Mouse (Mus musculus) CH12.LX (cell line): ENCODE measurements at regions not wholly inside any gene's neighbourhood (a gene's known extent, or its start where the extent isn't known, plus 50 kb on each side); places are given as distances from the start of the nearest gene placed in this dataset.

Experiments used
- CHD2 ChIP-seq: IDR thresholded peaks from 2 replicates; pipeline ENCODE4 v1.6.1; 2011; ENCODE audit warnings: low read length, improper control_type of control experiment
- EP300 ChIP-seq: IDR thresholded peaks from 2 replicates; pipeline ENCODE4 v1.6.1; 2011; ENCODE audit warnings: low read length, improper control_type of control experiment
- IRF4 ChIP-seq: IDR thresholded peaks from 2 replicates; pipeline ENCODE4 v1.6.1; 2014; ENCODE audit warnings: low read depth, mild to moderate bottlenecking, inconsistent platforms, low read length, improper control_type of control experiment
- KAT2A ChIP-seq: IDR thresholded peaks from 2 replicates; pipeline ENCODE4 v1.6.1; 2012; ENCODE audit warnings: low read length, improper control_type of control experiment, inconsistent platforms; ENCODE audit not compliant: insufficient replicate concordance
- MAX ChIP-seq: IDR thresholded peaks from 2 replicates; pipeline ENCODE4 v1.6.1; 2011; ENCODE audit warnings: low read length, improper control_type of control experiment
- RCOR1 ChIP-seq: conservative IDR thresholded peaks from 2 replicates; pipeline ENCODE4 v1.6.1; 2012; ENCODE audit warnings: low read depth, mild to moderate bottlenecking, inconsistent platforms, low read length, improper control_type of control experiment
- USF1 ChIP-seq: IDR thresholded peaks from 2 replicates; pipeline ENCODE4 v1.6.1; 2014; ENCODE audit warnings: low read depth, mild to moderate bottlenecking, inconsistent platforms, low read length, improper control_type of control experiment
- USF2 ChIP-seq: conservative IDR thresholded peaks from 2 replicates; pipeline ENCODE4 v1.6.1; 2011; ENCODE audit warnings: low read depth, low read length, improper control_type of control experiment
- ZC3H11A ChIP-seq: IDR thresholded peaks from 2 replicates; pipeline ENCODE4 v1.6.1; 2012; ENCODE audit warnings: low read depth, mild to moderate bottlenecking, inconsistent platforms, low read length, improper control_type of control experiment

DNA sequence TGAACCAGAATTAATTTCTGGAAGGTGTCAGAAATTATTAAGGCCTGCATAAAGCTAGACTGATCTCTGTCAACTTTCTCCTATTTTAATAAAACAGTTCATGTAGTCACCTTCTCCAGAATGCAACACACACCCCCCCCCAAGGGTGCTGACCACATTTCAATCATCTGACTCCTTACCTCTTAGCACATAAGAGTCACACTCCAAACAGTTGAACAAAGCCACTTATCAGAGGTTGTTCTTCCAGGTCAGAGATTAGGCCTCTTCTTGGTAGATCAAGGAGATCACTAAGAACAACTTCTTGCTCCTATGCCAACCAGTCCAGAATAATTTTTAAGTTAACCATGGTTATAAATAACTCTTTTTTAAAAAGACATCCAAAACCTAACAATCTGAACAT lies 86.0 kb upstream of the 2610301B20Rik start:
- no peak for TF ChIP-seq ZC3H11A
- no peak for TF ChIP-seq EP300
- TF ChIP-seq CHD2: no peak
- TF ChIP-seq IRF4: no peak
- TF ChIP-seq MAX: no peak
- TF ChIP-seq RCOR1: no peak
- TF ChIP-seq USF1: no peak
- TF ChIP-seq KAT2A: no peak
- TF ChIP-seq USF2: no peak
